Comparison of ENCODE assay signal across 18 mouse cellular contexts in genomic region chr1:157074371-157074770, GRCm38 (mm10). TPM values are rescaled to one million over a fixed set of nuclear protein-coding genes. Genes with fewer than 3 reads are reported as not detected.
"Had no signal": no experiment of that assay in that cellular context is flagged by ENCODE, and none has a peak within 500 bp of the region (broad histone marks: within the 10 kb centered on the region; RNA-seq: fewer than 3 reads in every experiment).

No protein-coding gene starts in this region.

- H3K27me3 ChIP-seq: liver, embryonic 15.5 days; midbrain, embryonic 15.5 days had no signal

- H3K4me2 ChIP-seq: liver, embryonic 11.5 days; liver, embryonic 15.5 days; midbrain, embryonic 11.5 days; midbrain, embryonic 15.5 days had no signal

- ATAC-seq: lung, postnatal 0 days; midbrain, embryonic 15.5 days had no signal

- H3K36me3 ChIP-seq: limb, embryonic 10.5 days; liver, embryonic 15.5 days; midbrain, embryonic 15.5 days had no signal

- DNase-seq: lung, adult 2 months; lung, postnatal 36 days; right cerebral cortex, postnatal 25 days; thymus, postnatal 4 days had no signal

- H3K4me3 ChIP-seq: layer of hippocampus, adult 2 months; limb, embryonic 10.5 days; liver, embryonic 15.5 days; midbrain, embryonic 15.5 days had no signal

- H3K27ac ChIP-seq: kidney, postnatal 0 days; layer of hippocampus, adult 2 months; limb, embryonic 10.5 days; liver, embryonic 15.5 days; midbrain, embryonic 15.5 days had no signal

- H3K9me3 ChIP-seq: limb, embryonic 10.5 days; liver, embryonic 15.5 days; midbrain, embryonic 15.5 days had no signal

- H3K9ac ChIP-seq: liver, embryonic 15.5 days; midbrain, embryonic 15.5 days had no signal

RNA-seq across cellular contexts. Expression of gene Tex35, which starts 34.1 kb away (rescaled TPM):
- total RNA-seq: layer of hippocampus, adult 2 months; layer of hippocampus, postnatal 14 days; left cerebral cortex, adult 18-20 months; megakaryocyte, adult 5-6 weeks had no signal
- polyA plus RNA-seq: kidney, postnatal 0 days; limb, embryonic 10.5 days; limb, embryonic 14.5 days; liver, embryonic 11.5 days; liver, embryonic 15.5 days; lung, postnatal 0 days; midbrain, embryonic 11.5 days; midbrain, embryonic 15.5 days; neural tube, embryonic 14.5 days; small intestine, adult 2 months had no signal
